Mouse (Mus musculus): ENCODE results near the gene Cldn14. TPM values are rescaled to one million over a fixed set of nuclear protein-coding genes. Genes with fewer than 3 reads are reported as not detected.
A peak's percentile ranks its signal among the peaks of the same experiment; 100 is the strongest.

The Cldn14 gene
- polyA plus RNA-seq (2015; fragmentation: Nextera tagmentation; extraction: Ambion mirVana) = not detected in 2 replicates

- H3K36me3 ChIP-seq (ENCODE audit: control insufficient read depth, insufficient read depth, low read length) = no peaks in the 10 kb centered on the region
- H3K4me1 ChIP-seq (replicated peaks; ENCODE audit: control insufficient read depth, insufficient read depth, low read length) = no peaks in the 10 kb centered on the region
- 76% methylated on average over 15 of the region's 15 CpGs for WGBS
- no peak for ATAC-seq (ENCODE audit: low read depth)
- no peak within 1 kb of the TSS for H3K27ac ChIP-seq (ENCODE audit: low read length)
- H3K9me3 ChIP-seq (ENCODE audit: control insufficient read depth, low read length) = no peaks in the 10 kb centered on the region; the same call in 1 of the 2 replicates
- no peak within 1 kb of the TSS for H3K4me2 ChIP-seq (ENCODE audit: low read depth, low read length)
- no peak within 1 kb of the TSS for H3K4me3 ChIP-seq (ENCODE audit: low read length)
- H3K9ac ChIP-seq (ENCODE audit: low read length) = no peak within 1 kb of the TSS
- 0 out of 2 replicates have a peak, but pooled peaks cover 2% of the 10 kb centered on the region for H3K27me3 ChIP-seq (ENCODE audit: control insufficient read depth, insufficient read depth, low read depth, low read length)
Measured at GRCm38 (mm10) chr16:94008737-94009136, at the start of gene Cldn14. Gene Cldn14, minus strand, starts transcription at chr16:94008837.

DNA sequence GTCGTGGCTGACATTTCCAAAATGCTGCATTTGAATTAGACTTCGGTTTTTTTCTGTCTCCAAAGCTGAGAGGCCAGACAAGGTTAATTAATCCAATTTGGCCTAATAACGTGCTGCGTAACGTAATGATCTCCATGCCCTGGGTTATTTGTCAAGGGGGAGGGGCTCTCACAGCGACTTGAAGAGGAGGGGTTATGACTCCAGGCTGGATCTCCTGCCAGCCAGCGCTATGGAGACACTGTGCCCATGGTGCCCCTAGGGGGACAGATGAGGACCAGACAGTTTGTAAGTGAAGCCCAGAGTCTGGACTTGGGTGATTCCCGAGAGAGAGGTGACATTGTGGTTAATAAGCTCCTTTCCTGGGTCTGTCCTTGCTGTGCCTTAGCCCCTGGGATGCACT is 46.9 kb upstream of the Cldn14 start:
- H3K27me3 ChIP-seq (ENCODE audit: control insufficient read depth, insufficient read depth, low read depth, low read length) = no peaks in the 10 kb centered on the region
- H3K36me3 ChIP-seq (ENCODE audit: control insufficient read depth, insufficient read depth, low read length) = no peaks in the 10 kb centered on the region
- no peak overlapping the region for H3K9ac ChIP-seq (ENCODE audit: low read length)
- H3K4me3 ChIP-seq (ENCODE audit: low read length) = no peak overlapping the region
- no peak overlapping the region for H3K4me2 ChIP-seq (ENCODE audit: low read depth, low read length)
- 41% methylated on average over 8 of the region's 8 CpGs for WGBS
- ATAC-seq (ENCODE audit: low read depth) = peak; percentile 36; the same call in 1 of the 2 replicates
- no peaks in the 10 kb centered on the region for H3K9me3 ChIP-seq (ENCODE audit: control insufficient read depth, low read length)
- 0 out of 2 replicates have a peak, but pooled peaks cover 6% of the 10 kb centered on the region for H3K4me1 ChIP-seq (replicated peaks; ENCODE audit: control insufficient read depth, insufficient read depth, low read length)
- H3K27ac ChIP-seq (ENCODE audit: low read length) = no peak overlapping the region

- Histone ChIP-seq H3K9ac (ENCODE audit: low read length) (no peak overlapping the region), H3K27ac (ENCODE audit: low read length) (no peak overlapping the region), H3K9me3 (ENCODE audit: control insufficient read depth, low read length) (no peaks in the 10 kb centered on the region), H3K36me3 (ENCODE audit: control insufficient read depth, insufficient read depth, low read length) (no peaks in the 10 kb centered on the region), H3K4me1 (replicated peaks; ENCODE audit: control insufficient read depth, insufficient read depth, low read length) (0 out of 2 replicates have a peak, but pooled peaks cover 6% of the 10 kb centered on the region), H3K4me3 (ENCODE audit: low read length) (no peak overlapping the region), H3K27me3 (ENCODE audit: control insufficient read depth, insufficient read depth, low read depth, low read length) (no peaks in the 10 kb centered on the region), H3K4me2 (ENCODE audit: low read depth, low read length) (no peak overlapping the region)
- ATAC-seq (ENCODE audit: low read depth) = 0 out of 2 replicates have a peak, but pooled peaks have one; percentile 26
- WGBS = 69% methylated on average over 12 of the region's 12 CpGs
Measured at GRCm38 (mm10) chr16:94055176-94055575, 46.5 kb upstream of the Cldn14 start.

GRCm38 (mm10) chr16:94050368-94050767 is 41.7 kb upstream of the Cldn14 start:
- no peaks in the 10 kb centered on the region for H3K36me3 ChIP-seq (ENCODE audit: control insufficient read depth, insufficient read depth, low read length)
- no peak overlapping the region for H3K4me2 ChIP-seq (ENCODE audit: low read depth, low read length)
- no peak overlapping the region for H3K27ac ChIP-seq (ENCODE audit: low read length)
- H3K9ac ChIP-seq (ENCODE audit: low read length) = no peak overlapping the region
- no peak overlapping the region for H3K4me3 ChIP-seq (ENCODE audit: low read length)
- H3K4me1 ChIP-seq (replicated peaks; ENCODE audit: control insufficient read depth, insufficient read depth, low read length) = no peaks in the 10 kb centered on the region
- 88% methylated on average over 3 of the region's 3 CpGs for WGBS
- no peaks in the 10 kb centered on the region for H3K27me3 ChIP-seq (ENCODE audit: control insufficient read depth, insufficient read depth, low read depth, low read length)
- ATAC-seq (ENCODE audit: low read depth) = no peak
- no peaks in the 10 kb centered on the region for H3K9me3 ChIP-seq (ENCODE audit: control insufficient read depth, low read length)

DNA sequence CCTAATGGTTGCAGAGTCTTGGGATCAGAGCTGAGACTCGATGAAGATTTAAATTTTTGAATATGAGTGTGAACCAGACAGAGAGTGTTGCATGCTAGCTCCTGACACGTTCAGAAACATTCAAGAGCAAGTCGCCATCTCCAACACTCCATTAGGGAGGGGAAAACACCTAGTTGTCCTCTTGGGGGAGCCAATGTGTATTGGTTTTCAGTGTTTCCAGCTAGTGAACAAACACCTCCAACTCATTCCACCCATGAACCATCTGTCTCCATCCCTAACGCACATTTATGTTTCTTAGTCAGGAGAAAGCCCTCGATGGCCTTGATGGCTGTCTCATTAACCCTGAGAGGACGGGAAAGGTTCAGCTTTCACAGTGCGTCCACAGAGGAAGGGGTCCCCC is 36.4 kb upstream of the Cldn14 start:
- 16% methylated on average over 7 of the region's 7 CpGs for WGBS
- H3K9ac ChIP-seq (ENCODE audit: low read length) = no peak overlapping the region

GRCm38 (mm10) chr16:94043797-94044196 is 35.2 kb upstream of the Cldn14 start:
- Histone ChIP-seq H3K36me3 (ENCODE audit: control insufficient read depth, insufficient read depth, low read length) (no peaks in the 10 kb centered on the region), H3K27me3 (ENCODE audit: control insufficient read depth, insufficient read depth, low read depth, low read length) (no peaks in the 10 kb centered on the region), H3K4me1 (replicated peaks; ENCODE audit: control insufficient read depth, insufficient read depth, low read length) (0 out of 2 replicates have a peak, but pooled peaks cover 6% of the 10 kb centered on the region), H3K4me2 (ENCODE audit: low read depth, low read length) (no peak overlapping the region), H3K4me3 (ENCODE audit: low read length) (no peak overlapping the region), H3K27ac (ENCODE audit: low read length) (no peak overlapping the region), H3K9me3 (ENCODE audit: control insufficient read depth, low read length) (no peaks in the 10 kb centered on the region), H3K9ac (ENCODE audit: low read length) (no peak overlapping the region)
- no peak for ATAC-seq (ENCODE audit: low read depth)
- WGBS = 83% methylated on average over 1 of the region's 1 CpGs

More for the DNA sequence above, 36.4 kb upstream of the Cldn14 start:
- Histone ChIP-seq H3K4me2 (ENCODE audit: low read depth, low read length) (no peak overlapping the region), H3K27me3 (ENCODE audit: control insufficient read depth, insufficient read depth, low read depth, low read length) (no peaks in the 10 kb centered on the region), H3K27ac (ENCODE audit: low read length) (no peak overlapping the region), H3K4me1 (replicated peaks; ENCODE audit: control insufficient read depth, insufficient read depth, low read length) (0 out of 2 replicates have a peak, but pooled peaks cover 6% of the 10 kb centered on the region), H3K36me3 (ENCODE audit: control insufficient read depth, insufficient read depth, low read length) (no peaks in the 10 kb centered on the region), H3K4me3 (ENCODE audit: low read length) (no peak overlapping the region), H3K9me3 (ENCODE audit: control insufficient read depth, low read length) (no peaks in the 10 kb centered on the region)
- ATAC-seq (ENCODE audit: low read depth) = no peak

- no peak overlapping the region for H3K4me3 ChIP-seq (ENCODE audit: low read length)
- no peak overlapping the region for H3K9ac ChIP-seq (ENCODE audit: low read length)
- no peaks in the 10 kb centered on the region for H3K36me3 ChIP-seq (ENCODE audit: control insufficient read depth, insufficient read depth, low read length)
- 46% methylated on average over 18 of the region's 18 CpGs for WGBS
- H3K4me1 ChIP-seq (replicated peaks; ENCODE audit: control insufficient read depth, insufficient read depth, low read length) = 0 out of 2 replicates have a peak, but pooled peaks cover 6% of the 10 kb centered on the region
- H3K4me2 ChIP-seq (ENCODE audit: low read depth, low read length) = peak overlapping the region; percentile 28
- ATAC-seq (ENCODE audit: low read depth) = no peak
- no peaks in the 10 kb centered on the region for H3K9me3 ChIP-seq (ENCODE audit: control insufficient read depth, low read length)
- no peak overlapping the region for H3K27ac ChIP-seq (ENCODE audit: low read length)
- no peaks in the 10 kb centered on the region for H3K27me3 ChIP-seq (ENCODE audit: control insufficient read depth, insufficient read depth, low read depth, low read length)
Measured at GRCm38 (mm10) chr16:94041065-94041712, 32.6 kb upstream of the Cldn14 start.

- Histone ChIP-seq H3K4me1 (replicated peaks; ENCODE audit: control insufficient read depth, insufficient read depth, low read length) (0 out of 2 replicates have a peak, but pooled peaks cover 6% of the 10 kb centered on the region), H3K9me3 (ENCODE audit: control insufficient read depth, low read length) (no peaks in the 10 kb centered on the region), H3K4me2 (ENCODE audit: low read depth, low read length) (peak overlapping the region; percentile 28), H3K27me3 (ENCODE audit: control insufficient read depth, insufficient read depth, low read depth, low read length) (no peaks in the 10 kb centered on the region), H3K9ac (ENCODE audit: low read length) (no peak overlapping the region), H3K4me3 (ENCODE audit: low read length) (no peak overlapping the region), H3K36me3 (ENCODE audit: control insufficient read depth, insufficient read depth, low read length) (no peaks in the 10 kb centered on the region), H3K27ac (ENCODE audit: low read length) (no peak overlapping the region)
- 30% methylated on average over 16 of the region's 16 CpGs for WGBS
- ATAC-seq (ENCODE audit: low read depth) = no peak
Measured at GRCm38 (mm10) chr16:94040485-94040884, 31.8 kb upstream of the Cldn14 start.

- H3K4me3 ChIP-seq (ENCODE audit: low read length) = no peak overlapping the region
- ATAC-seq (ENCODE audit: low read depth) = no peak
- H3K9ac ChIP-seq (ENCODE audit: low read length) = no peak overlapping the region
- H3K4me2 ChIP-seq (ENCODE audit: low read depth, low read length) = no peak overlapping the region
- H3K9me3 ChIP-seq (ENCODE audit: control insufficient read depth, low read length) = no peaks in the 10 kb centered on the region
- H3K27ac ChIP-seq (ENCODE audit: low read length) = no peak overlapping the region
- WGBS = 69% methylated on average over 9 of the region's 9 CpGs
- 0 out of 2 replicates have a peak, but pooled peaks cover 5% of the 10 kb centered on the region for H3K4me1 ChIP-seq (replicated peaks; ENCODE audit: control insufficient read depth, insufficient read depth, low read length)
- H3K36me3 ChIP-seq (ENCODE audit: control insufficient read depth, insufficient read depth, low read length) = no peaks in the 10 kb centered on the region
- H3K27me3 ChIP-seq (ENCODE audit: control insufficient read depth, insufficient read depth, low read depth, low read length) = no peaks in the 10 kb centered on the region
Measured at GRCm38 (mm10) chr16:94038986-94039341, 30.3 kb upstream of the Cldn14 start.
